Mouse (Mus musculus) limb, embryonic 12.5 days (tissue): ENCODE results near the gene Setd2. TPM values are rescaled to one million over a fixed set of nuclear protein-coding genes. Genes with fewer than 3 reads are reported as not detected.
A peak's percentile ranks its signal among the peaks of the same experiment; 100 is the strongest.

ENCODE experiments used
- ATAC-seq: fragments of 200-750 bp; cut with Nextera tagmentation; 2 replicates; pipeline ENCODE4 v1.8.0; 2017; ENCODE audit warnings: low read depth, moderate TSS enrichment; ENCODE audit not compliant: insufficient number of reproducible peaks, insufficient read depth, low FRiP score, low TSS enrichment
- H3K27ac ChIP-seq: fragments of 300-500 bp; sonication (generic); 2 replicates; pipeline ENCODE4 v1.5.1; 2016; ENCODE audit warnings: mild to moderate bottlenecking, moderate library complexity
- H3K27me3 ChIP-seq: fragments of 300-500 bp; sonication (generic); 2 replicates; pipeline ENCODE4 v1.6.1; 2016; ENCODE audit warnings: mild to moderate bottlenecking, moderate library complexity
- H3K36me3 ChIP-seq: fragments of 300-500 bp; sonication (generic); 2 replicates; pipeline ENCODE4 v1.6.1; 2016; ENCODE audit warnings: mild to moderate bottlenecking, moderate library complexity
- H3K4me1 ChIP-seq: fragments of 300-500 bp; sonication (generic); replicated peaks from 2 replicates; pipeline ENCODE4 v1.6.1; 2016
- H3K4me2 ChIP-seq: fragments of 300-500 bp; sonication (generic); 2 replicates; pipeline ENCODE4 v1.6.1; 2016; ENCODE audit warnings: mild to moderate bottlenecking, moderate library complexity
- H3K4me3 ChIP-seq: fragments of 300-500 bp; sonication (generic); replicated peaks from 2 replicates; pipeline ENCODE4 v1.5.1; 2016; ENCODE audit warnings: mild to moderate bottlenecking
- H3K9ac ChIP-seq: fragments of 300-500 bp; sonication (generic); replicated peaks from 2 replicates; pipeline ENCODE4 v1.6.1; 2016; ENCODE audit warnings: mild to moderate bottlenecking, moderate library complexity
- H3K9me3 ChIP-seq: fragments of 300-500 bp; sonication (generic); 2 replicates; pipeline ENCODE4 v1.6.1; 2016; ENCODE audit warnings: mild to moderate bottlenecking, moderate library complexity
- WGBS: fragments of 180-500 bp; shearing (Covaris S2); methylation state at CpG from one replicate; pipeline ENCODE4 v1.1.7; 2016; 5-methylcytosine and 5-hydroxymethylcytosine counted together
- polyA plus RNA-seq: library from polyadenylated mRNA; unstranded; fragments of >200 nt; fragmentation: Nextera tagmentation; extraction: Ambion mirVana; gene quantifications from 2 replicates; pipeline ENCODE4 v1.2.1, GENCODE M21; 2016

Gene Setd2
- polyA plus RNA-seq, 1 experiment from 2014 or later = 51.2 TPM

DNA sequence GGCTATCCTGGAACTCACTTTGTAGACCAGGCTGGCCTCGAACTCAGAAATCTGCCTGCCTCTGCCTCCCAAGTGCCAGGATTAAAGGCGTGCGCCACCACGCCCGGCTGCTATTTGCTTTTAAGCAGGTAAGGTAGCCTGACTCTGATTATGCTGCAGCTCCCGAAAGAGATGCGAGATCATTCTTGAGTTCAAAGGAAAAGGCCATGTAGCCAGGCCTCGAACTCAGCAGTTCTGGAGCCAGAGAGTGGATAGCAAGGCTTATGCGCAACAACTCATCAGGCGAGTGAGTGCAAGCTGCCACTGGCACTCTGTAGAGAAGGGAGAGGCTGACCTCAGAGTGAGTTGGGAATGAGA lies 123.2 kb downstream of the Setd2 start:
- no peak for ATAC-seq
- 81% methylated on average over 10 of the region's 10 CpGs for WGBS

DNA sequence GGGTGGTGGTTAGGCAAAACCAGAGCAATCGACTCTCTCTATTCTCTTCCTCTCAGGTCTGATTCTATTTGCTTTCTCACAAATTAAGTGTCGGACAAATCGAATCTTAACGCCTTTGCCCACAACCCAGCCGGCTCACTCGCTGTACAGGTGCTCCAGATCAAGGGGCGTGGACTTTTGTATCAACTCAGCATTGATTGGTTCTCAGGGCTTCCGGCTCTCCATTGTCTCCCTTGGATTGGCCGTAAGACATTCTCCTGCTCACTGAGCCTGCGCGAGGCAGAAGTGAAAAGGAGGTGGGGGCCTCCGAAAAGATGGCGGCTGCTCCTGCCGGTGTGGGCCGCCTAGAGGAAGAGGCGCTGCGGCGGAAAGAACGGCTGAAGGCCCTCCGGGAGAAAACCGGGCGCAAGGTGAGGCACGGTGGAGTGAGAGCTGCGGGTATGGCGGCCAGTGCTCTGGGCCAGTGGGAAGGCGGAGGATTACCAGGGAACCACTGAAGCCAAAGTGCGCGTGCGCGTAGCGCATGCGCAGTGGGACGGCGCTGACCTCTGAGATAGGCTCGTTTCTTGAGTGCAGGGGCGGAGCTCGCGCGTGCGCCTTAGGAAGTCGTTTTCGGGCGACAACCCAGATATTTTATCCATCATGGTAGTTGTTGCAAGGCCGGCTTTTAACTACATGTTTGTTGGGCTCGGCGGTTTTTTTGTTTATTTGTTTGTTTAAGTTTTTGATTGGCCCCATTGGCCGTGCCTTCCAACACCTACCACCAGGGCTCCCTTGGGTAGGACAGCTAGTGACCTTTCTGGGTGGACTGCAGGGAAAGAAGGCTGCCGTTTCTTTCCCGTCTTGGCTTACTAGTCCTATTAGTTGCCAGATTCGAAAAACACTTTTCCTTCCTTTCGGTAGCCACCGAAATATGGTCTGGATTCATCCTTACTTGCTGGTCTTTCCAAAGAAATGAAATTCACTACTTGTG lies 124.1 kb downstream of the Setd2 start, which contains the start of gene Ccdc12:
Gene Ccdc12, plus strand, starts transcription at position 255 of the 973 bp plus-strand sequence.
- Histone ChIP-seq H3K4me3 (peak within 1 kb of the TSS; percentile 67), H3K27ac (peak within 1 kb of the TSS; percentile 83), H3K9ac (peak within 1 kb of the TSS; percentile 73), H3K36me3 (0 out of 2 replicates have a peak, but pooled peaks cover 5% of the 10 kb centered on the region), H3K9me3 (no peaks in the 10 kb centered on the region), H3K4me1 (peaks cover 32% of the 10 kb centered on the region), H3K4me2 (peak within 1 kb of the TSS; percentile 69), H3K27me3 (peaks cover 28% of the 10 kb centered on the region)
- under 1% methylated on average over 52 of the region's 52 CpGs for WGBS
- peak; percentile 96 for ATAC-seq

More for the DNA sequence above, 123.2 kb downstream of the Setd2 start:
- Histone ChIP-seq H3K4me3 (peak overlapping the region; percentile 67), H3K4me2 (peak overlapping the region; percentile 69), H3K4me1 (peaks cover 32% of the 10 kb centered on the region), H3K9me3 (no peaks in the 10 kb centered on the region), H3K9ac (no peak overlapping the region), H3K36me3 (0 out of 2 replicates have a peak, but pooled peaks cover 5% of the 10 kb centered on the region), H3K27ac (0 out of 2 replicates have a peak overlapping the region, but pooled peaks have one; percentile 19), H3K27me3 (peaks cover 37% of the 10 kb centered on the region)

DNA sequence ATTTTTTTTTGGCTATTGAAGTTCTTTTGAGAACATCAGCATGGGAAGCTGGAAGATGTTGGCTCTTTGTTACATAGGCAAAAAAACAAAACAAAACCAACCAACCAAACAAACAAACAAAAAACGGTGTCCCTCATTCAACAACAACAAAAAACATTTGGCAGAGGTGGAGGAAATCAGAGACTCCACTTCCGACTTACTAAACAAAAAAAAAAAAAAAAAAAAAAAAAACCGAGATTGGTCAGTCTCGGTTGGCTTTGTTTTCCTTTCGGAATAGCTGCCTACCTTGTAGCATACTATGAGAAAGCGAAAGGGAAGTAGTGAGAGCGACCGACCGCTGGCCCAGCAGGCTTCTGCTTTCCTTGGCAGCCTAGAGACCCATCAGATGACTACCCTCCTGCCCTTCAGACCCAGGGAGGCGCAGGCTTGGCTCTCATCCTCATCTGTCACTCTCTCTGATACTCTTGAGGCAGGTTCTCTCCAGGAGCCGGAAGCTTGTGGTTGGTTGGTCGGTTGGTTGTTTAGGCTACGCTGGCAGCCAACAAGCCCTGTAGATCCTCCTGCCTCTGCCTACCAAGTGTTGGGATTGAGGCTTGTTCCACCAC lies 125.2 kb downstream of the Setd2 start:
- Histone ChIP-seq H3K4me1 (peaks cover 28% of the 10 kb centered on the region), H3K4me2 (peak overlapping the region; percentile 69), H3K27ac (no peak overlapping the region), H3K9ac (peak overlapping the region; percentile 73), H3K27me3 (peaks cover 17% of the 10 kb centered on the region), H3K36me3 (peaks cover 10% of the 10 kb centered on the region; the same call in 1 of the 2 replicates), H3K9me3 (no peaks in the 10 kb centered on the region), H3K4me3 (peak overlapping the region; percentile 67)
- WGBS = 80% methylated on average over 13 of the region's 13 CpGs
- ATAC-seq = no peak

DNA sequence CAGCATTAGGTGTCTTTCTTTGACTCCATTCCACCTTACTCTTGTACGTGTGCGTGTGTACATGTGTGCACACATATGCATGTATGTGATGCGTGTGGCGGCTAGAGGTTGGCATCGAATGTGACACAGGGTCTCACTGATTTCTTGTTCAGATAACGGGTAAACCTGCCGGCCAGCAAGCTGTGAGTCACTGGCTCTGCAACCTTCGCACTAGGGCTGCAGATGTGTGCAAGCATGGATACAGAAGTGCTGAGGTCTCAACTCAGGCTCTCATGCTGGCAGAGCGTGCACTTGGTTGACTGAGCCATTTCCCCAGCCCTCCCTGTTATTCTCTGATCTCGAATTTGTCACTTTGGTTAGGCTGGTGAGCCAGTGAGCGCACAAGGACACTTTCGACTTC lies 127.1 kb downstream of the Setd2 start:
- no peaks in the 10 kb centered on the region for H3K27me3 ChIP-seq
- H3K36me3 ChIP-seq = peaks cover 10% of the 10 kb centered on the region; the same call in 1 of the 2 replicates
- WGBS = 89% methylated on average over 12 of the region's 12 CpGs
- no peak overlapping the region for H3K9ac ChIP-seq
- no peak for ATAC-seq
- H3K4me2 ChIP-seq = no peak overlapping the region
- no peaks in the 10 kb centered on the region for H3K9me3 ChIP-seq
- H3K4me3 ChIP-seq = no peak overlapping the region
- H3K4me1 ChIP-seq = peaks cover 12% of the 10 kb centered on the region
- H3K27ac ChIP-seq = no peak overlapping the region

DNA sequence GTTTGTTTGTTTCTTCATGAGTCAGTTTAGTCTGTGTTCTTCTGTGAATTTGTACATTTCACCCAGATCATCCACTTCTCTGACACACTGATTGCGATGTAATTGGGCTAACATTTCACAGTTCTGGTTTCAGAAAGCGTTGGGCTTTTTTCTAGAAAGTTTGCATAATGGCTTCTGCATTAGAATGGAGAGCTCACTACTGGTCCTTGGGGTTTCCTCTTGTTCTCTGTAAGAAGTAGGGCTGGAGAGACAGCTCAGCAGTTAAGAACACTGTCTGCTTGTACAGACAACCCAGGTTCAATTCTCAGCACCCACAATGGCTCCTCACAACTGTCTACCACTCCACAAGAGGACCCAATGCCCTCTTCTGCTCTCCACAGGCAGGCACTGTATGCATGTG lies 127.8 kb downstream of the Setd2 start:
- no peaks in the 10 kb centered on the region for H3K9me3 ChIP-seq
- no peak for ATAC-seq
- no peak overlapping the region for H3K27ac ChIP-seq
- H3K4me1 ChIP-seq = peaks cover 11% of the 10 kb centered on the region
- H3K27me3 ChIP-seq = no peaks in the 10 kb centered on the region
- no peak overlapping the region for H3K4me3 ChIP-seq
- WGBS = 83% methylated on average over 2 of the region's 2 CpGs
- peaks cover 10% of the 10 kb centered on the region; the same call in 1 of the 2 replicates for H3K36me3 ChIP-seq
- no peak overlapping the region for H3K9ac ChIP-seq
- H3K4me2 ChIP-seq = no peak overlapping the region

DNA sequence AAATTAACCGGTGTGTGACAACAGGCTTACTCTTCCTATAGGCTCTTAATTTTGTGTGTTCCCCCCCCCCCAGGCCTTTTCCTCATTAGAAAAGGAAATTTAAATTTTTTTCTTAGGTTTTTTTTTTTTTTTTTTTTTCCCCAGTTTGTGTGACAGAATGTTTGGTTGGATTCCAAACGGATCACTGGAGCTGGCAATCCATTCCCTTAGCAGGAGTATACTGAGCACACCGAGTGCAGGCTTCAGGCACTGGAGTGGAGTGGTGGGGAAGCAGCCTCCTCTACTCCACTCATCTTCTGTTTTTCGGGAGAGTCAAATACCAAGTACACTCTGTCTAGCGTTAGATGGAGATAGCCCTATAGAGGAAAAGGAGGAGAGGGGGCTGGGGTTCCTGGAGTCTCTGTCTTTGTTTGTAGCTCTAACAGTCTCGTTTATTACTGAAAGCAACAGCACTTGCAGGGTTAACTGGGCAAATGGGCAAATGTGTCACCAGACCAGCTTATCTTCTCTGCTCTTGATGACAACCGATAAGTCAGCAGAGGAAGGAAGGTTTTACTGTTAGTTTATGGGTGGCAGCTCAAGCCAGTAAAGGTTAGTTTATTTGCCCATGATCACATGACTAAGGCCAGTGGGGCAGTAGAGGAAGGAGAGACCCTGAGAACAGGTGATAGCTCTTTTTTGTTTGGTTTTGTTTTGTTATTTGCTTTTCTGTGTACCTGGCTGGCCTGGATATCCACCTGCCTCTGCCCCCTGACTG lies 128.6 kb downstream of the Setd2 start:
- WGBS = 70% methylated on average over 7 of the region's 7 CpGs
- peaks cover 10% of the 10 kb centered on the region; the same call in 1 of the 2 replicates for H3K36me3 ChIP-seq

DNA sequence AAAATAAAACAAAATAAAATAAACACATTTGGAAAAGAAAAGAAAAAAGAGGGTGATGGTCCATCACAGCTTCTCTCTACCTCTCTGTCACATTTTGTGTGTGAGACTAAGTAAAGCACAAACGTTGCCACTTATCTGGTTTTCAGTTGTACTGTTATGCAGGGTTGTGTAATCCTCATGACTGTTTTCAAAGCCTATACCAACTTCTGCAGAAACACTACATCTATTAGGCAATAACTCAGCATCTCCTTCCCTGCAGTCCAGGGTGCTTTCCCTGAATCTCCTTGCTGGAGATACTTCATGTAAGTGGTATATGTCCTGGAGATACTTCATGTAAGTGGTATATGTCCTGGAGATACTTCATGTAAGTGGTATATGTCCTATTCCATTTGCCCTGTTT lies 130.4 kb downstream of the Setd2 start:
- H3K27me3 ChIP-seq = no peaks in the 10 kb centered on the region
- ATAC-seq = no peak
- peaks cover 13% of the 10 kb centered on the region for H3K4me1 ChIP-seq

More for the DNA sequence above, 128.6 kb downstream of the Setd2 start:
- Histone ChIP-seq H3K4me1 (peaks cover 10% of the 10 kb centered on the region), H3K4me3 (no peak overlapping the region), H3K9ac (no peak overlapping the region), H3K27me3 (no peaks in the 10 kb centered on the region), H3K27ac (no peak overlapping the region), H3K9me3 (no peaks in the 10 kb centered on the region), H3K4me2 (no peak overlapping the region)
- no peak for ATAC-seq

DNA sequence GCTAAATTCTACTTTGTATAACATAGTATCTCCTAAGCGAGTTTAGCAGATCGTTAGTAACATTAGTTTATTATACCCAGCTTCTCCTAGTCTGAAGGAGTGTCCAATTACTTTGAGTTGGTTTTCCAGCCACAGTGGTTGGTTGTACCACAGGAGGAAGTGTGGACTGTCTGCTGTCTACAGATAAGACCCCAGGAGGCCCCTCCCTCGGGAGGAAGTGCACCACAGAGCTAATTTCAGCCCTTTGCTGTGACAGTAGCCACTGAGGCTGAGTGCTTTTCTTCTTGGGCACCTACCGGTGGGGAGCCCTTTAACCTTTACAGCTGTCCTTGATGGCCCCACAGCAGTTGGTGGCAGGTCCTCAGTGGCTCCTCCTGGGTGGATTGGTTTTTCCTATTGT lies 133.5 kb downstream of the Setd2 start:
- no peak overlapping the region for H3K9ac ChIP-seq
- H3K36me3 ChIP-seq = peaks cover 4% of the 10 kb centered on the region; the same call in 1 of the 2 replicates
- H3K4me1 ChIP-seq = peaks cover 10% of the 10 kb centered on the region
- no peak overlapping the region for H3K4me2 ChIP-seq
- H3K9me3 ChIP-seq = no peaks in the 10 kb centered on the region
- H3K27ac ChIP-seq = no peak overlapping the region
- H3K4me3 ChIP-seq = no peak overlapping the region
- WGBS = 21% methylated on average over 4 of the region's 4 CpGs
- ATAC-seq = no peak
- H3K27me3 ChIP-seq = no peaks in the 10 kb centered on the region

More for the DNA sequence above, 130.4 kb downstream of the Setd2 start:
- Histone ChIP-seq H3K4me2 (no peak overlapping the region), H3K27ac (no peak overlapping the region), H3K9me3 (no peaks in the 10 kb centered on the region), H3K4me3 (no peak overlapping the region), H3K9ac (no peak overlapping the region), H3K36me3 (peaks cover 10% of the 10 kb centered on the region; the same call in 1 of the 2 replicates)
- 95% methylated on average over 1 of the region's 1 CpGs for WGBS

DNA sequence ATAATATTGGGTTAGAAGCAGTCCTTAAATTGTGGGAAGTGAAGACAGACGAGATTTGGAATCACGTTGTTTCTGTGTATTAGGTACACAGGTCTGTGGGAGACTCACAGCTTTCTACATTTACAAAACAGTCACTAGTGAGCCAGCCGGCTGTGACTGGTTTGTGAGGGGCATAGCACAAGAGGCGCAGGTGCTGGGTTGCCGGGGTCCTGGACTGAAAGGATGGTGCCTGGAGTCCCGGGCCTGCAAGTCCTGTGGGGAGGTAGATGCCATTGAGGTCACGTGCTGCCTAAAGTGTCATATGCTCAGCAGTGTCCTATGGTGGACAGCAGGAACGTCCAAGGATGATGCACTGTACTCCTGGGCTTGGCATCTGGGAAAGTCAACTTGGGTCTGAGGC lies 134.0 kb downstream of the Setd2 start:
- Histone ChIP-seq H3K27ac (no peak overlapping the region), H3K27me3 (no peaks in the 10 kb centered on the region), H3K9ac (0 out of 2 replicates have a peak overlapping the region, but pooled peaks have one; percentile 6), H3K4me3 (no peak overlapping the region), H3K4me1 (peaks cover 10% of the 10 kb centered on the region), H3K9me3 (no peaks in the 10 kb centered on the region), H3K36me3 (peaks cover 4% of the 10 kb centered on the region; the same call in 1 of the 2 replicates), H3K4me2 (no peak overlapping the region)
- ATAC-seq = no peak
- 48% methylated on average over 8 of the region's 8 CpGs for WGBS

DNA sequence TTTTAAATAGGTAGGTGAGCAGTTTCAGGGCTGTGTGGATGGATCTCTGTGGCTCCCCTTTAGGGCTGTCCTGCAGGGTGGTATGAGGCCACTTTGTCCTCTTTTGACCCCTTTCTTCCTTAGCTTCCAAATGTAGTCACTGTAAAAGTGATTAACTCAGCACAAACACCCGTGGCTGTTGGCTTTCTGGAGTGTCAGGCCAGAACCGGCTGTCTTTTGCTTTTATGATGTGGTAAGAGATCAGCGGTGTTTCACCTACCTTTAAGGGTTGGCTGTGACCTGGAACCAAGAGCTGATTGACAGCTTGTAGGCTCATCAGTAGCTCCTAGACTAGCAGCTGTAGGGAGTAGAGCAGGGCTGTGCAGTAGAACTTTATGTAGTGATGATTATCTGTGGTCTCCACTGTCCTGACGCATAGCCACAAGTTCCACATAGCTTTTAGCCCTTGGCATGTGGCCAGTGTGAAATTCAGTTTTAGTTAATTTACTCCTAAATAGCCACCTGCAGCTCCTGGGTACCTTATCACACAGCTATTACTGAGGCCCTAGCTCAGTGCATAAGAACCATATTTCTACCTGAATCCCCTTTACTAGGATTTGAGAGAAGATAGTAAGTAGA lies 134.9 kb downstream of the Setd2 start:
- Histone ChIP-seq H3K9me3 (no peaks in the 10 kb centered on the region), H3K27me3 (no peaks in the 10 kb centered on the region), H3K9ac (no peak overlapping the region), H3K27ac (0 out of 2 replicates have a peak overlapping the region, but pooled peaks have one; percentile 23), H3K4me3 (no peak overlapping the region), H3K4me2 (no peak overlapping the region), H3K36me3 (peaks cover 1% of the 10 kb centered on the region; the same call in 1 of the 2 replicates), H3K4me1 (peaks cover 10% of the 10 kb centered on the region)
- ATAC-seq = no peak
- 54% methylated on average over 4 of the region's 4 CpGs for WGBS
